Mouse (Mus musculus): Measurements from ENCODE around the gene Tia1. TPM values are rescaled to one million over a fixed set of nuclear protein-coding genes. Genes with fewer than 3 reads are reported as not detected.
A peak's percentile ranks its signal among the peaks of the same experiment; 100 is the strongest.

Gene Tia1
- total RNA-seq, 2 experiments from 2014 or later, result 18.9 to 20.1 TPM

GRCm38 (mm10) chr6:86475462-86476167, 71.6 kb downstream of the Tia1 start:
- intact Hi-C loops (cut with DNase I), result no loop called here
- peak; percentile 34 to 45 for DNase-seq

DNA sequence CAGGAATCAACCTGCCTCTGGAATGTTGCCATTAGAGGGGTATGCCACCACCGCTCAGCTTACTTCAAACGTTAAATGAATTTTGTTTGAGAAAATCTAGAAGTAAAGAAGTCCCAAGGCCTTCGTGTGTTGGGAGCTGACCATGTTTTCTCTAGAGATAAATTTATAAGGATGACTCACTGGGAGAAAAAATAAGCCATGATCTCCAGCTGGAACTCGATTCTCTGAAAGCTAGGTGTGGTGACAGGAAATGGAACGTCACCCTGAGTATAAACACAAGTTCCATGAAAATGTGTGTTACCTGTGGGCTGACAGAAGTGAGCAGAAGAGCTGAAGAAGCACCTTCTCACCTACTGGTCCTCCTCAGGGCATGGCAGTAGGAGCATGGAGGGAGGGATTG, 72.9 kb downstream of the Tia1 start:
- no peak for DNase-seq
- intact Hi-C loops (cut with DNase I), result no loop called here

DNA sequence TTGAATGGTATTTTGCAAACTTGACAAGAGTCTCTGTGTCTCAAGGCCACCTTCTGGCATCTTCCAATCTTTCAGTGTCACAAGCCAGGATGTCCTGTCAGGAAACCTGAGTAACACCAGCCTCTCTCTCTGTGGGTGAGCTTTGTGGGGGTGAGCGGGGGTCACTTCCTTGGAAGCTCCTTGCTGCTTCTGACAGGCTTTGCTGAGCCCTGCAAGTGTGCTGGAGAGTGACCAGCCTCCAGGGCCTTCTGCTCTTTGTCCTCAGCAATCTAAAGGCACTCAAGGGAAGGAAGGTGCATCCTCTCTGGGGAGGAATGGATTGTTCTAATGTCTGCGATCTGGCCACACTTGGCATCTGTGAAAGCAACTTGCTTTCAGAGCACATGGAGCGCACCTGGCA, 75.3 kb downstream of the Tia1 start:
- DNase-seq, result no peak

GRCm38 (mm10) chr6:86479816-86480188, 75.8 kb downstream of the Tia1 start:
- no peak for DNase-seq
- intact Hi-C loops (cut with DNase I), result no loop called here

More for the DNA sequence above, 75.3 kb downstream of the Tia1 start:
- intact Hi-C loops (cut with DNase I), result no loop called here

- peak; percentile 56 to 63 for DNase-seq
- intact Hi-C loops (cut with DNase I), result no loop called here
These were observed 76.3 kb downstream of the Tia1 start for GRCm38 (mm10) chr6:86480189-86480831.

- no peak for DNase-seq
These were observed 77.9 kb downstream of the Tia1 start for GRCm38 (mm10) chr6:86481871-86482270.

More at GRCm38 (mm10) chr6:86481871-86482270, 77.9 kb downstream of the Tia1 start:
- intact Hi-C loops (cut with DNase I), result no loop called here

Other genes starting within 250 kb of the Tia1 start
- under 1 TPM; 0.13 to 0.22 TPM for gene Tgfa, start 209.0 kb upstream of the Tia1 start, total RNA-seq (2021)
- gene Fam136a, start 38.6 kb upstream of the Tia1 start, total RNA-seq (2021), result 10 to 100 TPM; 11.9 to 15.1 TPM
- 10 to 100 TPM; 23.0 to 26.7 TPM for gene Snrpg, start 32.9 kb upstream of the Tia1 start, total RNA-seq (2021)
- gene Pcyox1, start 7.1 kb upstream of the Tia1 start, total RNA-seq (2021), result 10 to 100 TPM; 53.1 to 54.2 TPM
- gene Gm44790, start 22.4 kb downstream of the Tia1 start, total RNA-seq (2021), result 1 to 10 TPM in 1 of 2 experiments, not detected in 1; 1.2 TPM
- gene C87436, start 34.2 kb downstream of the Tia1 start, total RNA-seq (2021), result 1 to 10 TPM; 6.1 to 7.8 TPM
- gene Pcbp1, start 122.1 kb downstream of the Tia1 start, total RNA-seq (2021), result 100 to 1,000 TPM; 102 to 112 TPM
- not detected for gene Asprv1, start 223.9 kb downstream of the Tia1 start, total RNA-seq (2021)

Data from gastrocnemius, postnatal 36 days (tissue).